Mouse (Mus musculus) intestine, postnatal 0 days (tissue): Measurements from ENCODE around the gene Nek4. TPM values are rescaled to one million over a fixed set of nuclear protein-coding genes. Genes with fewer than 3 reads are reported as not detected.

Source experiments
- ATAC-seq: fragments of 200-750 bp; cut with Nextera tagmentation; 2 replicates; pipeline ENCODE4 v1.8.0; 2017; ENCODE audit warnings: mild to moderate bottlenecking, moderate TSS enrichment, moderate library complexity
- H3K27ac ChIP-seq: fragments of 300-500 bp; sonication (generic); 2 replicates; pipeline ENCODE4 v1.5.1; 2014; ENCODE audit warnings: mild to moderate bottlenecking, low read depth, low read length, moderate library complexity
- H3K27me3 ChIP-seq: fragments of 300-500 bp; sonication (generic); replicated peaks from 2 replicates; pipeline ENCODE4 v1.6.1; 2014; ENCODE audit warnings: low read length, mixed read lengths; ENCODE audit not compliant: control insufficient read depth, insufficient read depth
- H3K36me3 ChIP-seq: fragments of 300-500 bp; sonication (generic); 2 replicates; pipeline ENCODE4 v1.6.1; 2014; ENCODE audit warnings: mild to moderate bottlenecking, moderate library complexity; ENCODE audit not compliant: control insufficient read depth, insufficient read depth
- H3K4me1 ChIP-seq: fragments of 300-500 bp; sonication (generic); replicated peaks from 2 replicates; pipeline ENCODE4 v1.6.1; 2014; ENCODE audit warnings: antibody characterized with exemption, low read length, mixed read lengths; ENCODE audit not compliant: control insufficient read depth, insufficient read depth
- H3K4me2 ChIP-seq: fragments of 300-500 bp; sonication (generic); replicated peaks from 2 replicates; pipeline ENCODE4 v1.6.1; 2014; ENCODE audit warnings: low read depth, mild to moderate bottlenecking, moderate library complexity
- H3K4me3 ChIP-seq: fragments of 300-500 bp; sonication (generic); 2 replicates; pipeline ENCODE4 v1.5.1; 2014; ENCODE audit warnings: low read depth, low read length
- H3K9ac ChIP-seq: fragments of 300-500 bp; sonication (generic); 2 replicates; pipeline ENCODE4 v1.6.1; 2014; ENCODE audit warnings: mild to moderate bottlenecking, low read depth, low read length
- H3K9me3 ChIP-seq: fragments of 300-500 bp; sonication (generic); 2 replicates; pipeline ENCODE4 v1.6.1; 2016; ENCODE audit warnings: mixed run types; ENCODE audit not compliant: control insufficient read depth
- CTCF ChIP-seq: sonication (generic); IDR thresholded peaks from 2 replicates; pipeline ENCODE4 v1.5.1; 2016; ENCODE audit warnings: low read depth, mild to moderate bottlenecking, control low read depth, antibody characterized with exemption, moderate library complexity
- WGBS: fragments of 180-500 bp; shearing (Covaris S2); extraction: QIAGEN DNeasy Blood & Tissue Kit; methylation state at CpG from one replicate; pipeline ENCODE4 v1.1.7; 2014; 5-methylcytosine and 5-hydroxymethylcytosine counted together
- polyA plus RNA-seq: library from polyadenylated mRNA; unstranded; fragments of >200 nt; fragmentation: Nextera tagmentation; extraction: Ambion mirVana; gene quantifications from 2 replicates; pipeline ENCODE4 v1.2.1, GENCODE M21; 2015

Gene Nek4
- polyA plus RNA-seq, 1 experiment from 2014 or later = 2.9 TPM

GRCm38 (mm10) chr14:31022579-31022978 lies 71.4 kb downstream of the Nek4 start:
- Histone ChIP-seq H3K4me2 (no peak overlapping the region), H3K4me1 (peaks cover 5% of the 10 kb centered on the region; the same call in 1 of the 2 replicates), H3K4me3 (no peak overlapping the region), H3K27ac (peak overlapping the region; percentile 23; the same call in 1 of the 2 replicates), H3K27me3 (no peaks in the 10 kb centered on the region), H3K9me3 (no peaks in the 10 kb centered on the region), H3K36me3 (peaks cover 23% of the 10 kb centered on the region), H3K9ac (no peak overlapping the region)
- TF ChIP-seq CTCF = peak; percentile 24; the same call in 1 of the 2 replicates
- 21% methylated on average over 1 of the region's 1 CpGs for WGBS
- ATAC-seq = no peak

- TF ChIP-seq CTCF = peak; percentile 60
- Histone ChIP-seq H3K27ac (no peak overlapping the region), H3K9me3 (no peaks in the 10 kb centered on the region), H3K4me2 (no peak overlapping the region), H3K4me1 (no peaks in the 10 kb centered on the region), H3K36me3 (peaks cover 40% of the 10 kb centered on the region), H3K9ac (no peak overlapping the region), H3K27me3 (no peaks in the 10 kb centered on the region), H3K4me3 (no peak overlapping the region)
- WGBS = 84% methylated on average over 3 of the region's 3 CpGs
- ATAC-seq = no peak
These were observed 74.6 kb downstream of the Nek4 start for GRCm38 (mm10) chr14:31025785-31026184.

Other genes with a start within 250 kb of the Nek4 start
- gene Sfmbt1, start 236.5 kb upstream of the Nek4 start, polyA plus RNA-seq = 11.4 and 14.6 TPM in 2 replicates
- gene Tmem110, start 125.8 kb upstream of the Nek4 start, polyA plus RNA-seq = 17.5 and 18.0 TPM in 2 replicates
- 24.7 and 27.2 TPM in 2 replicates for gene Mustn1, start 72.2 kb upstream of the Nek4 start, polyA plus RNA-seq
- 0.16 TPM in 1 of 2 replicates, not detected in the other for gene Itih4, start 64.9 kb upstream of the Nek4 start, polyA plus RNA-seq
- 3.9 and 4.7 TPM in 2 replicates for gene Itih3, start 27.6 kb upstream of the Nek4 start, polyA plus RNA-seq
- gene Itih1, start 8.1 kb upstream of the Nek4 start, polyA plus RNA-seq = not detected in 2 replicates
- 18.2 and 21.6 TPM in 2 replicates for gene Glt8d1, start 50.0 kb downstream of the Nek4 start, polyA plus RNA-seq
- 434 and 465 TPM in 2 replicates for gene Spcs1, start 50.3 kb downstream of the Nek4 start, polyA plus RNA-seq
- gene Pbrm1, start 67.8 kb downstream of the Nek4 start, polyA plus RNA-seq = 33.1 and 39.8 TPM in 2 replicates
- gene Gnl3, start 67.8 kb downstream of the Nek4 start, polyA plus RNA-seq = 53.5 and 59.6 TPM in 2 replicates
- 127 and 132 TPM in 2 replicates for gene Smim4, start 177.6 kb downstream of the Nek4 start, polyA plus RNA-seq
- gene Nt5dc2, start 179.7 kb downstream of the Nek4 start, polyA plus RNA-seq = 31.2 and 34.9 TPM in 2 replicates
- 20.6 and 23.1 TPM in 2 replicates for gene Stab1, start 217.3 kb downstream of the Nek4 start, polyA plus RNA-seq